Mouse (Mus musculus): ENCODE data around the gene Homez. TPM values are rescaled to one million over a fixed set of nuclear protein-coding genes. Genes with fewer than 3 reads are reported as not detected.

Gene Homez
- polyA plus RNA-seq, 1 experiment from 2014 or later: 7.2 TPM

Other genes starting within 250 kb of the Homez start
- 82.4 and 117 TPM in 2 replicates for gene Psmb11, start 249.5 kb downstream of the Homez start, polyA plus RNA-seq (2015; fragmentation: Nextera tagmentation; extraction: Ambion mirVana)
- not detected in 2 replicates for gene Gm17606, start 230.0 kb downstream of the Homez start, polyA plus RNA-seq (2015; fragmentation: Nextera tagmentation; extraction: Ambion mirVana)
- 5.2 and 5.4 TPM in 2 replicates for gene Cdh24, start 229.6 kb downstream of the Homez start, polyA plus RNA-seq (2015; fragmentation: Nextera tagmentation; extraction: Ambion mirVana)
- 101 TPM in 2 replicates for gene 1700123O20Rik, start 184.7 kb downstream of the Homez start, polyA plus RNA-seq (2015; fragmentation: Nextera tagmentation; extraction: Ambion mirVana)
- 137 and 173 TPM in 2 replicates for gene Acin1, start 184.0 kb downstream of the Homez start, polyA plus RNA-seq (2015; fragmentation: Nextera tagmentation; extraction: Ambion mirVana)
- gene Gm29776, start 172.1 kb downstream of the Homez start, polyA plus RNA-seq (2015; fragmentation: Nextera tagmentation; extraction: Ambion mirVana): 0.09 and 0.18 TPM in 2 replicates
- not detected in 2 replicates for gene Cebpe, start 158.8 kb downstream of the Homez start, polyA plus RNA-seq (2015; fragmentation: Nextera tagmentation; extraction: Ambion mirVana)
- gene Slc7a8, start 89.0 kb downstream of the Homez start, polyA plus RNA-seq (2015; fragmentation: Nextera tagmentation; extraction: Ambion mirVana): 0.94 and 1.2 TPM in 2 replicates
- not detected in 2 replicates for gene Rnf212b, start 56.8 kb downstream of the Homez start, polyA plus RNA-seq (2015; fragmentation: Nextera tagmentation; extraction: Ambion mirVana)
- gene Ppp1r3e, start 6.6 kb upstream of the Homez start, polyA plus RNA-seq (2015; fragmentation: Nextera tagmentation; extraction: Ambion mirVana): 1.8 and 2.2 TPM in 2 replicates
- 1.5 and 1.7 TPM in 2 replicates for gene Bcl2l2, start 12.4 kb upstream of the Homez start, polyA plus RNA-seq (2015; fragmentation: Nextera tagmentation; extraction: Ambion mirVana)
- gene Gm20521, start 12.5 kb upstream of the Homez start, polyA plus RNA-seq (2015; fragmentation: Nextera tagmentation; extraction: Ambion mirVana): 1.2 TPM in 1 of 2 replicates, not detected in the other
- 91.7 and 109 TPM in 2 replicates for gene Pabpn1, start 21.5 kb upstream of the Homez start, polyA plus RNA-seq (2015; fragmentation: Nextera tagmentation; extraction: Ambion mirVana)
- gene Slc22a17, start 42.2 kb upstream of the Homez start, polyA plus RNA-seq (2015; fragmentation: Nextera tagmentation; extraction: Ambion mirVana): 4.1 and 4.3 TPM in 2 replicates
- 8.2 and 9.2 TPM in 2 replicates for gene Efs, start 55.2 kb upstream of the Homez start, polyA plus RNA-seq (2015; fragmentation: Nextera tagmentation; extraction: Ambion mirVana)
- gene Il25, start 61.7 kb upstream of the Homez start, polyA plus RNA-seq (2015; fragmentation: Nextera tagmentation; extraction: Ambion mirVana): not detected in 2 replicates
- gene Cmtm5, start 65.3 kb upstream of the Homez start, polyA plus RNA-seq (2015; fragmentation: Nextera tagmentation; extraction: Ambion mirVana): 0.22 TPM in 1 of 2 replicates, not detected in the other
- 0.34 and 0.35 TPM in 2 replicates for gene Myh6, start 96.0 kb upstream of the Homez start, polyA plus RNA-seq (2015; fragmentation: Nextera tagmentation; extraction: Ambion mirVana)
- gene Gm17428, start 106.0 kb upstream of the Homez start, polyA plus RNA-seq (2015; fragmentation: Nextera tagmentation; extraction: Ambion mirVana): not detected in 2 replicates
- gene Myh7, start 123.7 kb upstream of the Homez start, polyA plus RNA-seq (2015; fragmentation: Nextera tagmentation; extraction: Ambion mirVana): 0.49 and 0.55 TPM in 2 replicates
- gene Ngdn, start 144.5 kb upstream of the Homez start, polyA plus RNA-seq (2015; fragmentation: Nextera tagmentation; extraction: Ambion mirVana): 128 and 129 TPM in 2 replicates
- 1.1 and 1.5 TPM in 2 replicates for gene Zfhx2, start 221.4 kb upstream of the Homez start, polyA plus RNA-seq (2015; fragmentation: Nextera tagmentation; extraction: Ambion mirVana)
- 9.8 and 10.3 TPM in 2 replicates for gene Thtpa, start 223.8 kb upstream of the Homez start, polyA plus RNA-seq (2015; fragmentation: Nextera tagmentation; extraction: Ambion mirVana)
- gene Ap1g2, start 235.6 kb upstream of the Homez start, polyA plus RNA-seq (2015; fragmentation: Nextera tagmentation; extraction: Ambion mirVana): 32.0 and 38.3 TPM in 2 replicates
- 0.09 TPM in 2 replicates for gene Jph4, start 246.0 kb upstream of the Homez start, polyA plus RNA-seq (2015; fragmentation: Nextera tagmentation; extraction: Ambion mirVana)

All from thymus, postnatal 0 days (tissue).